Mouse (Mus musculus): ENCODE measurements around the gene Nup210l.
"Not testable (repeated sequence)": the region's sequence is repeated elsewhere in the genome, so short reads cannot be mapped to it uniquely, and the experiment has no call there.

Gene Nup210l

DNA sequence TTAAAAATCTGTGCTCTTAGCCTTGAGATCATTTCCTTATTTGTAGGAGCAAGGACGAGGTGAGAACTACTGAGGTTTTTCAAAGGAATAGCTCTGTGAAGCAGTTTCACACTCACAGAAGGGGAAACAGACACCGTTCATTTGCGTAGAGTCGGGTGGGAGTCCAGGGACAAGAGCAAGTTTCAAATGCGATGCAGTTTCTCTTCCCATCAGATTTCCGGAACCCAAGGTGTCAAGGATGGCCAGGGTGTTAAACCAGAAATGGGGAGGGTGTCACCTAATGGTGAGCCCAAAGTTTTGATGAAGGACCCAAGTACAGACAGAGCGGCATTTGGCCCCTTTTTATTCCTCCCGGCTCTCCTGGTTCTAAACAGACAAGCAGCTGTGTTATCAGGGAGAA, 127.1 kb downstream of the Nup210l start:
- no peak for DNase-seq

DNA sequence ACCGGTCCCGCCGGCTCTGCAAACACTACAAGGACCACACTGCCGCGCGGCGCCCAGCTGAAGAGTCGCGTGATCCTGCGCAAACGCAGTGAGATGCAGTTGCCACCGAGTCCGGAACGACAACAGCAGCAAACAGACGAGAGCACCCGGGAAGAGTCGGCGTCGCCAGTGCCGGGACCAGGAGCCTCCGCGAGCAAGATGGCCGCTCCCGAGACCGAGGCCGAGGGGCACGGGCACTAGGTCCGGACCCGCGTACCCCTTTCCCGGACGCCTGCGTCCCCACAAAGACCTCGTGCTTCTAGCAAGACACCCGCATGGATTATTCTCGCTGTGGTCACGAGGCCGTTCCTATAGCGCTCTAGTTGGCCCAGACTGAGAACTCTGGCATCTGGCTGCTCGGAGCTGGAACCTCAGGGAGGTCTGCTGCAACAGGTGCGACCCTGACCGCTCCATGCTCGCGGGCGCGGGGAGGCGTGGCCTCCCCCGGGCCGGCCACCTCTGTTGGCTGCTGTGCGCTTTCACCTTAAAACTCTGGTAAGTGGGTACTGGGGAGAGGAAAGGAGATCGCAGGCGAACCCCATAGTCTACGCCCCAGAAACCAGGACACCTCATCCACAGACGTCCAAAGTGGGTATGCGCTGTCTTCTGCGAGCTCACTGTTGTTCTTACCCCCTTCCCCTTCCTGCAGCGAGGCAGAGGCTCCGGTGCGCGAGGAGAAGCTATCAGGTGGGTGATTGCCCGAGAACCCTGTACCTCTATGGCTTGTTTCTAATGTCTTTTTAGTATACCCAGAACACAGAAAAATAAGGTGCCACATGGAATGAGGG, 127.8 kb downstream of the Nup210l start, which contains the start of gene Jtb:
TSS of gene Jtb (plus strand) at position 91 of the 827 bp plus-strand sequence.
- peak; percentile 97 for DNase-seq

DNA sequence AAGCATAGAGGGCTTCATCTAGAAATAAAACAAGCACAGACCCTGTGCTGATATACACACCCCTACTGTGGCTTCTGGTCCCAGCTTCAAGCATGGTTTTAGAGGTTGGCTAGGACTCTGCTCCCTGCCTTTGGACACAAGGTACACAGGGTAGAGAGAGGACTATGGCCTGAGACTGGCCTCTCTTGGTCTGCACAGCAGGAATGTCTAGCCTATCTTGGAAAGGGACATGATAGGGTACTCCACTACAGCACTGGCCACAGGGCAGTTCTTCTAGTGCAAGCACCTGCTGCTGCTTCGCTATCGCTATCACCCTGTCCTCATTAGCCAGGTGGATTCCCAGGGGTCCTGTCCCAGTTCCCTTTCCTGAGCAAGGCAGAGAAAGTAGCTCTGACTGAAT, 137.3 kb downstream of the Nup210l start:
- DNase-seq: no peak

DNA sequence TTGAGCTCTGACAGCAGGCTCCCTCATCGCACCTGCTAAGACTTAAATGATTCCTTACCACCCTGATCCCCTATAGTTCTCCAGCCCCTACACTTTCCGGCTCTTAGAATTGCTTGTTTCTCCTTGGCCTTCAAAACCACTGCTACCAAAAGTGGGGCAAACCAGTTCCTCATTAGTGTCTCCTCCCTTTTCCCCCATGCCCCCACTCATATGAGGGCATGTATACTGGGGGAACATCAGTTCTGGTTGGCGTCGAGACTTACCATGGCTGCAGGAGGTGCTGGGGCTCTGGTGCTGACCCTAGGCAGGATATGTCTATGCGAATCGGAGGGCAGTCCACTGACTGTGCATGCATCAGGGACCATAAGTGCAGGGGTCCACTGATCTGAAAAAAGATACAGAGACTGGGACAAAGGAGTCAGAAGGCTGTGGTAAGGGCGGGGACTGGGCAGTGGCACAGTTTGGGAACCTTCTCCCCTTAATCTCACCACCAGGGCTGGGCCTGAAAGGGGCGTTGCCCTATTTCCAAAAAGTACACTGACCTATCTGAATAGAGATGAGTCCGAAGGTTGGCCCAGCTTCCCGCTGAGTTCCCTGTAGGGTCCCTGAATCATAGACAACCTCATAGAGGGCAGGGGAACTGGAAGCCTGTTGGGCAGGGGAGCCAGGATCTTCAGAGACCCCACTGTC, 137.9 kb downstream of the Nup210l start:
- DNase-seq: no peak

DNA sequence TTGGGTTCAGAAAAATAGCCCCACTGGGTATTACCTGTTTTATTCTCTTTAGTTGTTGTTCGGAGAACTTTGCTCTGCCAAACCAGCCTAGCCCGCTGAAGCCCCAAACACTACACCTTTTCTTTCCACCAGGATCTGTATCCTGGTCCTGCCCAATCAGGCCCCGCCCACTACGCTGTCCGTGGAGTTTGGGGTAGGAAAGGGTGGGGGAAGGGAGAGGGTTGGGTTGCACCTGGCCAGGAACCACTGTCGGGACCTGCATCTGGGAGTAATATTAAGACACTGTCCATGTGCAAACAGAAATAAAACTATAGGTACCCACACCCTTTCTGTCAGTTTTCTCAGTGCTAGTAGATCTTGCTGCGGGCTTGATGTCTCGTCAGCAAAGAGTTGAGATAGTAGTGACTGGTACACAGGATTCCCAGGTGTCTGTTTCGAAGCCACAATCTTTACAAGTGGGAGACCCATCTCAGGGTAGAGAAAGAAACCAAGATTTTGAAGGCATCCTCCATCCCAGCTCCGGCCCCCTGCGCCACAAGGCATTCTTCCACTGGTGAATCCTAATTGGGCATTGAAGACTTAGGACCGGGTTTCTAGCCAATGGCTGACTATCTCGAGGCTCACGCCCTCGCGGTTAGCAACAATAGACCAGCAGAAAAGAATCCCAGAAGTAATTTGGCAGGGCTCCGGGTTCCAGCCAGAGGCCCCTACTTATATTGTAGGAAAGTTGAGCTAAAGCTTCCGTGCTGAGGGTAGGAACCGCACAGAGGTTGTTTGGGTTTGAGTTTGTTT, 139.2 kb downstream of the Nup210l start, which contains the start of gene Creb3l4:
TSS of gene Creb3l4 (minus strand) at position 529 of the 792 bp plus-strand sequence.
- peak; percentile 87 for DNase-seq

DNA sequence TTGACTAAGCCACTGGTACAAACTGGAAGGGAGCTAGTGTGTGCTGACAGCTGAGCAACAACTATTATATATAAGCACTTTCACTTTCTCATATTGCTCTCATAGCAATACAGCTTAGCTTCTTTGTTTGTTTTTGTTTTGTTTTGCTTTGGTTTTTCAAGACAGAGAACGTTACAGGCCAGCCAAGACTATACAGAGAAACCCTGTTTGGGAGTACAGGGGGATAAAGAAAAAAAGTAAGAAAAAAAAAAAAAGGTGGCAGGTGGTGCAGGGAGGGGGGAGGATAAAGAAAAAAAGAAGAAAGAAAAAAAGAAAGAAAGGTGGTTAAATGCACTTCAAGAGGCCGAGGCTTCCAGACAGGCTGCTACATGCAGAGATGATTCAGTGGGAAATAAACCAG, 141.5 kb downstream of the Nup210l start:
- no peak for DNase-seq

DNA sequence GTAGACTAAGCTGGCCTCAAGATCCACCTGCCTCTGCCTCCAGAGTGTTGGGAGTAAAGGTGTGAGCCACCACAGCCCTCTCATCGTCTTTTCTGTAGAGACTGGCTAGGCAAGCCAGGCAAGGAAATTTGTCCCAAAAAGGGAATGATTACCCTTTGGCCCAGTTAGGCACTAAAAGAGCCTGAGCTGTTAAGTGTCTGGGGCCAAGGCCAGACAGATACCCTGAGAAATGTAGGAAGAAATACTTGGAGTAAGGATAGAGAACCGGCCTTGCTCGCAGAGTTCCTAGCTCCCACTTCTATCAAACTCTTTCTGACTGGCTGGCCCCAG, 143.7 kb downstream of the Nup210l start:
- no peak for DNase-seq

DNA sequence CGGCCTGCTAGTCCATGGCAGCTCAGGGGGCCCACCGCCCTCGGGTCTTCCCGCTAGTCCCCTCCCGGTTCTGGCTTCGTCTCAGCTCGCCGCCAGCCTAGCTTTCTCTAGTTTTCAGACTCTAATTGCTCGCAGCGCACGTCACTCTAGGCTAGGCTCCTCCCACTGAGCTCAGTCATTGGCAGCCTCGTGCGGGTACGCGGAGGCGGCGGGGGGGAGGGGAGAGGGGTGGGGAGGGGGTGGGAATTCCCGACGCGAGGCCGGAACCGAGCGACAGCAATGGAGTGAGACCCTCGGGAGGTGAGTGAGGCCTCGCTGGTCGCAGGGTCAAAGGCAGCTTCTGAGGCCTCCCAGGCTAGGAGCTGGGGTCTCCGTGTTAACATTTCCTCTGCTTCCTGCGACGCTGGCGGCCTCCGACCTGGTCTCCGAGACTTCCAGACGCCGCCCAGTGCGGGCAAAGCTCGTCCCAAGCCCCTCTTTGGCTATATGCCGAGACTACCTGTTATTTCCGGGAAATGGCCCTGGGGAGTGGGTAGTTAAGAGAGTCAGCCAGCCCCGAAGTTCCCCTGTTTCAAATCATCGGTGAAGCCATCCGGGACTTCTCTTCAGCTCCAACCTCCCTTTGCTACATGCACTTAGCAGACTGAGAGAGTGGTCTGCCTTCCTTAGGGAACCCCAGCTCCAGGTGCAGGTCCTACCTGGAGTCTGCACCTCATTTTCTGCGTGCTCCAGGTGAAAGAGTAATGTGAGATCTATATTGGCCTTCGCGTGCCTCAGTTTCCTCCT, 144.2 kb downstream of the Nup210l start, which contains the start of gene Slc39a1:
TSS of gene Slc39a1 (plus strand) at position 213 of the 786 bp plus-strand sequence.
- peak; percentile 98 for DNase-seq

DNA sequence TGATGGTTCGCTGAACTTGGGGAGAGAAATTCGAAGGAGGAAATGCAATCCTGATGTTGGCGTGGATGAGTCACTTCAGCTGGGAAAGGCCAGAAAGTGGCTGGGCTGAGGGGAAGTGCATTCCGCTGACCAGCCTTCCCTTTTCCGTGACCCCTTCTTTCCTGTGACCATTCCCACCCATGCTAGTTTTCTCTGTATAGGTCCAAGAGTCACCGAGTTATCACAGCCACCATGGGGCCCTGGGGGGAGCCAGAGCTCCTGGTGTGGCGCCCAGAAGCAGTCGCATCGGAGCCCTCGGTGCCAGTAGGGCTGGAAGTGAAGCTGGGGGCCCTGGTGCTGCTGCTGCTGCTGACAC, 144.8 kb downstream of the Nup210l start:
- DNase-seq: no peak

DNA sequence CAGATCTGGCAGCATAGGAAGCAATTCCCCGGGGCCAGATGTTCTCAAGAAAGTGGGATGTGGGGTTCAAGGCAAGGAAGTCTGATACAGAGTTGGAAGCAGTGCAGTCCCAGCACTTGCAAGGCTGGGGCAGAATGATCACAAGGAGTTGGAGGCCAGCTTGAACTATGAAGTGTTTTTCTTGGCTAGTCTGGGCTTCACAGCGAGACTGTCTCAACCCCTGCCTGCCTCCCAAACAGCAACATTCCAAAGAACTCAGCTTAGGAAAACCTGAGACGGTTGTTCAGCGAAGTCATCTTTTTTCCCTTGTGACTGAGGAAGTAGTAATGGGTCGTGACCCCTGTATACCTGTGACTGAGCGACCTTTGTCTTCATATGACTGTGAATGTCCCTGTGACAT, 146.9 kb downstream of the Nup210l start:
- no peak for DNase-seq

DNA sequence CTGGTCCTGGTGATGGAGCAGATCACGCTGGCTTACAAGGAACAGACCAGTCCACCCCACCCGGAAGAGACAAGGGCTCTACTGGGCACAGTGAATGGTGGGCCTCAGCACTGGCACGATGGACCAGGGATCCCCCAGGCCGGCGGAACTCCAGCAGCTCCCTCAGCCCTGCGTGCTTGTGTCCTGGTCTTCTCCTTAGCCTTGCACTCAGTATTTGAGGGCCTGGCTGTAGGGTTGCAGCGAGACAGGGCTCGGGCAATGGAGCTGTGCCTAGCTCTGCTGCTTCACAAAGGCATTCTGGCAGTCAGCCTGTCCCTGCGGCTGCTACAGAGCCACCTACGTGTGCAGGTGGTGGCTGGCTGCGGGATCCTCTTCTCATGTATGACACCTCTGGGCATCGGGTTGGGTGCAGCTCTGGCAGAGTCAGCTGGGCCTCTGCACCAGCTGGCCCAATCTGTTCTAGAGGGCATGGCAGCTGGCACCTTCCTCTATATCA, 147.8 kb downstream of the Nup210l start:
- not testable (repeated sequence) for DNase-seq

DNA sequence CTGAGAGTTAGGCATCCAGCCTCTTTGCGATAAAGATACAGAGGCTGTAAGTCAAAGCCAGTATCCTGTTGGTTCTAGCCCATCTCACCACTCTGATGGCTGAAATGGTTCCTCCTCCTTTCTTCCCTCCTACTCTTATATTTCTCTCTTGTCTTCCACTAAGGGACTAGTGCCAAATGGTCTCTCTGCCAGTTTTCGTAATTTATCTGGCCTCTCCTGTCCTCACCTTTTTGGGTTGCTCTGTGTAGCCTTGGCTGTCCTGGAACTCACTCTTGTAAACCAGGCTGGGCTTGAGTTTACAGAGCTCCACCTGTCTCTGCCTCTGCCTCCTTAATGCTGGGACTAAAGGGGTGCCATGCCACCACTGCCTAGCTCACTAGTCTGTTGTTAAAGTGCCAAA, 148.7 kb downstream of the Nup210l start:
- not testable (repeated sequence) for DNase-seq

DNA sequence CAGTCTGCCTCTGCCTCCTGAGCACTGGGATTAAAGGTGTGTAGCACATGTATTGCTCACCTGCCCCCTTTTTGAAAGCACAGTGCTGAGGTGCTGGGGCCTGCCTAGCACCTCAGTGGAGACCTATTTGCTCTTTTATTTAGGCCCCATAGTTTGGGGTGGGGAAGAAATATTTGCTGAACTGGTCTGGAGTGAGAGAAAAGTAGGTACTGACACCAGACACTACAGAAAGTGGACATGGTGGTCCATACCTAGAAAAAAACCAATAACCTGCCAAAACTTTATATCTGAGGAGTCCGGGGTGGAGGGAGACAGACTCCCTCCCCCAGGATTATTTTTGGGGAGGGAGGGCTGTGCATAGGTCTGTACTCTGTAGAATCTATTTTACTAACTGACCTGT, 149.2 kb downstream of the Nup210l start:
- DNase-seq: not testable (repeated sequence)

DNA sequence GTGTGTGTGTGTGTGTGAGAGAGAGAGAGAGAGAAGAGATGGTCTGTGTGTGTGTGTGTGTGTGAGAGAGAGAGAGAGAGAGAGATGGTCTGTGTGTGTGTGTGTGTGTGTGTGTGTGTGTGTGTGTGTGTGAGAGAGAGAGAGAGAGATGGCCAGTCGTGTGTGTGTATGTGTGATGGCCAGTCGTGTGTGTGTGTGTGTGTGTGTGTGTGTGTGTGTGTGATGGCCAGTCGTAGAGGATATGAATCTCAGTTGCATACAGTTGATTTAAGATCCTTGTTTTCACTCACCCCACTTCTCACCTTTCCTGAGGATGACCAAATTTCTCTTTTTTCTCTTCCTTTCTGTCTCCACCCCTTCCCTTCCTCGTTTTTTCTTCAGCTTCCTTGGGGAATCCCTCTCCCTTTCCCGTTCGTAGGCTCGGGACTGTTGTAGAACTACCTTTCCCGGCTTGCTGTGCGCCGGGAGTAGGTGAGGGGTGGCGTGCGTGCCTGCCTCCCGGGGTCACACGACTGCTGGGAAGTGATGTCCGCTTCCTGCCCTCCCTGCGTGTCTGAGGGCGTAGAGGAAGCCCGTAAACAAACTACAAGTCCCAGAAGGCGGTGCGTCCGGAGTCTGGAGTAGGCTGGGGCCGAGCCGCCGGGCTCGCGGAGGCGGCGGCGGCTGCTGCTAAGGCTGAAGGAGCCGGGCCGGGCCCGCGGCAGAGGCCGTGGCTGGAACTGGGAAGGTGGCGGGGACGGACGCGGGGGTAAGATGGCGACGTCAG, 149.9 kb downstream of the Nup210l start, which contains the start of gene Crtc2:
TSS of gene Crtc2 (plus strand) at position 511 of the 766 bp plus-strand sequence.
- peak; percentile 99 for DNase-seq

DNA sequence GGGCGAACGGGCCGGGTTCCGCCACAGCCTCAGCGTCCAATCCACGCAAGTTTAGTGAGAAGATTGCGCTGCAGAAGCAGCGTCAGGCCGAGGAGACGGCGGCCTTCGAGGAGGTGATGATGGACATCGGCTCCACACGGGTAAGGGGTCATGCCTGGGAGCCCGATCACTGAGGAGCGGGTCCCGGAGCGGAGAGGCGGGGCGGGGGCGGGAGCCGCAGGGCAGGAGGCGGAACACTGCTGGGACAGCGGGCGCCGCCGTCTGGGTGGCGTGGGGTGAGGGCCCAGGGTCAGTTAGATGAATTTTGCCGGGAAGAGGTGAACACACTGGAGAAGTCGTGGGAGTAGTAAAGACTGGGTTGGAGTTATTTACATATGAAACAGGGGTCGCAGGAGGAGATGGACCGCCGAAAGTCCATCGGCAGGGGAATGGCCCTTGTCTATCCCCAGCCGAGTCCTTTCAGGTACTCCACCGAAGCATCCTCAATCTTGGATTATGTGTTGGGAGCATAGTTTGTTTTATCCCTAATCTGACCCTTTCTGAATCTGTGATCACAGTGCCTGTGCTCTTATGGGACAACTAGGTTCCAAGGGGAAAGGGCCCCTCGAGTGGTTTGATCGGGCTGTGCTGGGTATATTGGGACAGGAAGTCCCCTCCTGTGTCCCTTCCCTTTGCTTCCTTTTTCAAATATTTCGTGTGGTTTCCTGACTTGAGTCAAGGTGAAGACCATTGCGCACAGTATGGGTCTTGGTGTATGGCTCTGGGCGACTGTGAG, 150.7 kb downstream of the Nup210l start:
- DNase-seq: no peak

DNA sequence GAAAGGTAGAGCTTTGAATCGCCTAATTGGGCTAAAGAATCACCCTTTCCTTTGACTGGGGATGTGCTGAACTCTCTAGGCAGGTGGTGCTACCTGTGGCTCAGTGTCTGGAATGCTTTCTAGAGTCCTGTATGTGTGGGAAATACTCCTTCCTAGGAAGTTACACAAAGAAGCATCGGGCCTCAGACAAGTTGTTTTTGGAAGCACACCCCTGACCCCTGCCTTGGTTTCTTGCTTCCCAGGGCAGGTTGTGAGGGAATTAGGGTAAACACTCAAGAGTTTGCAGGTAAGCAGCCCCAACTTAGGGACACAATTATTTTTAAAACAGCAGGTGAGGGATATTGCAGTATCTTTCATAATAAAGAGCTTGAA, 151.2 kb downstream of the Nup210l start:
- no peak for DNase-seq

DNA sequence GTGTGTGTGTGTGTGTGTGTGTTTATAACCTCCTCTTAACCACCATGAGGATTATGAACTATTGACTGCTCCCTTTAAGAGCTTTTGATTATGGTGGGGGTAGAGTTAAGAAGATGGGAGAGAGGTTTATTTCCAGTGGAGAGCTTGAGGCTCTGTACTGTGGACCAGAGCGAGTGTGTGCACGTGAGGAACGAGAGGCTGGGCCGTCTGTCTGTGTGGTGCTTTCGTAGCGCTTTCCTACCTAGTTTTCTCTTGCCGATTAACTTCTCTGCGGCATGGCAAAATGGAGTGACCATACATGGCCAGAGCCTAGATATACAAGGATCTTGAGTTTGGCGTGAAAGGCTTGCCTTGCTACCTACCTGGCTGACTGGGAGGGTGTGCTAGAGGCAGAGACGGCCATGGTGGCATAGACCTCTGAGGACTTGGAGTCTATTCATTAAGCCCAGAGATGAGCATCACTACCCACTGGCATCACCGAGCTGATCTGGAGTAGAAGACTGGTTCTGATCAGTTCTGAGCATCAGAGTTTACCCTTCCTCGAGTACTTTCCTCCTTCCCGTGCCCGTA, 151.9 kb downstream of the Nup210l start:
- DNase-seq: no peak

DNA sequence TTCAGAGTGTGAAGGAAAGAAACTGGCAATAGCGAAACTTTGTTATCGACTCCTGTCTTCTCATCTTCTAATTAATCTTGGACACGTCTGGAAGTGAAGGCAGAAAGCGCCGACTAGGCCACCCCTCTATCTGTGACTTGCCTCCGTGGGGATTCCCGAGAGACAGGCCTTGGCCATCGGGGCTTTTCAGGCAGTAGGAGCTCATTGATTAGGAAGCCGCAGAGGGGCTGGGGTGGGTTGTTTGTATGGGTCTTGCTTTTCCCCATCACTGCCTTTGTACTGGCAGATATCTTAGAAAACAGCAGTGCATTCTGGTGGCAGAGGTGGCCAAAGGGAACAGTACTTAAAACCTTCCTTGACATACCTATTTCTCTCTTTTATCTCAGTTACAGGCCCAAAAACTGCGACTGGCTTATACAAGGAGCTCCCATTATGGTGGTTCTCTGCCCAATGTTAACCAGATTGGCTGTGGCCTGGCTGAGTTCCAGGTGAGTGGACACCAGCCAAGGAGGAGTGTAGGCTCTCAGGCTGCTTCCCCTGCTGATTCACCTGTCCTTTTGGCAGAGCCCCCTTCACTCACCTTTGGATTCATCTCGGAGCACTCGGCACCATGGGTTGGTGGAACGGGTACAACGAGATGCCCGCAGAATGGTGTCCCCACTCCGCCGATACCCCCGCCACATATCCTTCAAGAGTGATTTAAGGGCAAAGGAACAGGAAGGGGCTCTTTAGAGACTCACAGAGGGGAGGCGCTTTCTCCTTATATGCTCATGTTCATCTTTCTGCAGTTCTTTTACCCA, 153.0 kb downstream of the Nup210l start:
- no peak for DNase-seq

DNA sequence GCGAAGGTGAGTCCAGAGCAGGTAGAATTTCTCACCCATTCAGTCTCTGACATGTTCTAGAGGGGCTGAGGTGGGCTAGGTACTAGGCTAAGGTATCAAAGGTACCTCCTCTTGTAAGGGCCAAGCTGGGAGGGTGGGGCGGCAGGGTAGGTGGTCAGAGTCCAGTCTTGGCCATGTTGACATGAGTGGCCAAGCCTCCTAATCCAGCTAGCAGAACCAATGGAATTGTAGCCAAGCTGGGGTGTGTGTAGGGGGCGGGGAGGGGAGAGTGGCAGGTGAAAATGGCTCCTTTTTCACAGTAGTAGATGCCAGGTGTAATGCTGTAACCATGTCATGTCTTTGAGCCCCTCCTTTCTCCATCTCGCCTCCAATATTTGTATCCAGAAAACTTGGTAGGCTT, 154.6 kb downstream of the Nup210l start:
- DNase-seq: no peak
